Mouse (Mus musculus): ENCODE measurements at regions not wholly inside any gene's neighbourhood (a gene's known extent, or its start where the extent isn't known, plus 50 kb on each side); places are given as distances from the start of the nearest gene placed in this dataset.

DNA sequence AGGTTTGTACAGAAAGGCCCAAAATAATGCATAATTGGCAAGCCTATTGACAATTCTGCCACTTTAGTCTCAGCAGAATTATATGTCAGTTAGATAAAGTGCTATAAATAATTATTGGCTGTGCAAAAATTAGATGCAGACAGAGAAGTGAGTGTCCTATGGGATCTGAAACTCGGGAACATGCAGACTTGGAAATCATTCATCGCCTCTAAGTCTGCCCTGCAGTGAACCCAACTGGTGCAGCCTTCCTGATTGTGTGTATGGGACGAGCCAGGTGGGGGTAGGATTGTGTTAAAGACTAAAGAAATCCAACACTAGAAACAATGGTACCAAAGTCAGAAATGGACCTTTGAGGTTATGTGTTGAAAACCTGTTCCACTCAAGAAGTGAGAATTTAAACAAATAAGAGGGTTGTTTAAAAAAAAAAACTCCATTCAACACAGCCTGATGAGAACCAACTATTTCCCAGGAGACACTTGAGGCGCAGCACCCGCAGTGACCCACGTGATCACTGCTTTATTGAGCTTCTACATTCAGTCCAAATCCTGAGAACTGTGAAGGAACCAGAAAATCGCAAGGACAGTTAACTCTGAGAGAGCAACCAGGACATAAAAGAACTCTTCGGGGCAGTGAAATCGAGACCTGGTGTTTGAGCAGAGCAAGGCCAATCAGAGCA lies 57.4 kb upstream of the Acsl1 start:
- no peak for DNase-seq (ENCODE audit: low spot score)

GRCm38 (mm10) chr8:46414874-46415273 lies 56.0 kb upstream of the Acsl1 start:
- no peak for DNase-seq (ENCODE audit: low spot score)

DNA sequence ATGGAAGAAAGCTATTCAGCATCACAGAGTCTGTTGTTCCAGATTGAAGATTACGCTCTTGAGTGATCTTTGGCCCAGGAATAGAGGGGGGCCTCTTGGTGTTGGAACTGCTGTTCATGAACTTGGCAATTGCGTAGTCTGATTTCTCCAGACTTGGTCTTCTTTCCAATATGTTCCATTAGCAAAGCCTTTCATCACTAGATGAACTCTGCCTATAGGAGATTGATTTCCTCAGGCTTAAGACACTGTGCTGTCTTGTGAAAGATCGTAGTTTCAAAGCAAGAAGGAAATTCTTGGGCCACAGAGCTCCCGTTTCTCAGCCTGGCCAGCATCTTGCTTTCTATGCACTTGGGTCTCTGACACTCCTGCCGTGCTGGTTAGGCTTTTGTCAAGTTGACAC lies 51.4 kb upstream of the Acsl1 start:
- no peak for DNase-seq (ENCODE audit: low spot score)

GRCm38 (mm10) chr8:46420476-46420875 lies 50.4 kb upstream of the Acsl1 start:
- no peak for DNase-seq (ENCODE audit: low spot score)

Measured in yolk sac, embryonic 10.5 days (tissue).